Mouse (Mus musculus): ENCODE results near the gene Gm14288. TPM values are rescaled to one million over a fixed set of nuclear protein-coding genes. Genes with fewer than 3 reads are reported as not detected.

The Gm14288 gene
- 1.7 and 1.8 TPM in 2 replicates for polyA plus RNA-seq (2012; rRNA removed)

DNA sequence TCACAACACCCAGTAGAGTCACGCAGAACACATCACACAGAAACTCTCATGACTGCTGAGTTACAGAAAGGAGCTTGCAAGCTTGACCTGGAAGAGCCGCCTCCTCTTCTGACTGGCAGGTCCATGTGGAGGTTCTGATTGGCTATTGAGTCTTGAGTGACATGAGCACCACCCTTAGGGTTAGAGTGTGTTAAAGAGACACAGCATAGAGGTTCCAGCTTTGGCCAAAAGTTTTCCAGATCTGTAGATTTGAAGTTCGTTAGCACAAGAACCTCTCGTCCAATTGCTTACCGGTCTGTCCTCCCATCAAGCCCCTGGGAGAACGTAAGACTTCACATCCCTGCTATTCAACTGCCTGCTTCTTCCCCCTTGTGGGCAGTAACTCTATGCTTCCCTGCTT is at the start of gene Gm14288:
Gene Gm14288, minus strand, starts transcription at position 101 of the 400 bp plus-strand sequence.

DNA sequence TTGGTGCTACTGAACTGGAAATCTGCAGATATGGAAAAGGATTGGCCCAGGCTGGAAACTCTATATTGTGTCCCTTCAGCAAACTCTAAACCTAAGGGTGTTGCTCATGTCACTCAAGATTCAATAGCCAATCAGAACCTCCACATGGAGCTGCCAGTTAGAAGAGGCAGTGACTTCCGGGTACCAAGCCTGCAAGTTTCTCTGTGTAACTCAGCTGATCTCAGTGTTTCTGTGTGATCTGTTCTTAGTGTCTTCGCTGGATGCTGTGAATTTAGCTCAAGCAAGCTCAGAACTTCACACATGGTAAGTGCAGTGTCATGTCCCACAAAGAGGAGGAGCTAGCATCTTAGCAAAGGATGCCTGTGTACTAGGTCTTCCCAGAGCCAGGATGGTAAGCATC is 59.7 kb downstream of the Gm14288 start, which contains the start of gene Gm2007:
Gene Gm2007, plus strand, starts transcription at position 301 of the 400 bp plus-strand sequence.

Other genes with a start within 250 kb of the Gm14288 start
- gene Gm11007, start 157.1 kb downstream of the Gm14288 start, polyA plus RNA-seq (2012; rRNA removed), result not detected in 2 replicates
- not detected in 2 replicates for gene Zfp969, start 97.4 kb downstream of the Gm14288 start, polyA plus RNA-seq (2012; rRNA removed)
- gene Gm2007, start 59.6 kb downstream of the Gm14288 start, polyA plus RNA-seq (2012; rRNA removed), result not detected in 2 replicates
- 0.96 and 1.1 TPM in 2 replicates for gene Gm6710, start 68.1 kb upstream of the Gm14288 start, polyA plus RNA-seq (2012; rRNA removed)
- 1.2 and 1.5 TPM in 2 replicates for gene Zfp966, start 130.0 kb upstream of the Gm14288 start, polyA plus RNA-seq (2012; rRNA removed)
- 1.2 and 1.7 TPM in 2 replicates for gene Gm2026, start 164.2 kb upstream of the Gm14288 start, polyA plus RNA-seq (2012; rRNA removed)

Measured in liver, embryonic 18 days (tissue).